Mouse (Mus musculus) granulocyte monocyte progenitor cell, adult 5-6 weeks (primary cell): ENCODE results near the gene Cntln. TPM values are rescaled to one million over a fixed set of nuclear protein-coding genes. Genes with fewer than 3 reads are reported as not detected.

ENCODE experiments used
- ATAC-seq: replicated peaks from 2 replicates; pipeline ENCODE4 v1.8.0; 2016; ENCODE audit warnings: mild to moderate bottlenecking, moderate TSS enrichment, inconsistent platforms; ENCODE audit not compliant: poor library complexity, severe bottlenecking
- total RNA-seq, 2 experiments: library from RNA; stranded (forward) in 1 of 2; stranded (reverse) in 1 of 2; fragments of 200-712, 200-1000 nt in 1 of 2; fragments of >200 nt in 1 of 2; fragmentation: Nextera tagmentation in 1 of 2; gene quantifications; 2 replicates each; pipeline ENCODE4 v1.2.3; 2014 to 2017

Cntln gene
- total RNA-seq (2014; fragmentation: Nextera tagmentation) (17.0 and 18.3 TPM in 2 replicates), total RNA-seq (2017) (35.3 and 38.8 TPM in 2 replicates)

GRCm38 (mm10) chr4:84884111-84884538 is at the start of gene Cntln:
Cntln (plus strand) TSS chr4:84884309.
- peak; percentile 87 for ATAC-seq

DNA sequence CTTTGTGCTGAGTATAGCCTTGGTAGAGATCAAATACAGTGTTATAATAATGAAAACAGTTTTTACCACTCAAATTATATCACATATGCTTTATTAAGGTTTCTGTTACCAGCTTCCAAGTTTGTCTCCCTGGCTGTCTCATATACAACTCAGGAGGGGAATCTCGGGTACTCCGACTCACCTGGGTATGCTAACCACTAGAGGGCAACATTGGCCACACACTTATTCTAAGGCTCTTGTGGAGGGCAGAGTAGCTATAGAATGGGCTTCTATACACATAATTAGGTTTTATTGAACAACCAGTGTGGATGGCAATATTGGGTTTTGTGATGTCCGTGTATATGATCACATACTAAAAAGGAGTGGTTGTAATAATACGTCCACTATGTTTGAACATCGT is 47.1 kb upstream of the Cntln start:
- ATAC-seq = peak; percentile 59

GRCm38 (mm10) chr4:84838545-84838944 is 45.6 kb upstream of the Cntln start:
- no peak for ATAC-seq

DNA sequence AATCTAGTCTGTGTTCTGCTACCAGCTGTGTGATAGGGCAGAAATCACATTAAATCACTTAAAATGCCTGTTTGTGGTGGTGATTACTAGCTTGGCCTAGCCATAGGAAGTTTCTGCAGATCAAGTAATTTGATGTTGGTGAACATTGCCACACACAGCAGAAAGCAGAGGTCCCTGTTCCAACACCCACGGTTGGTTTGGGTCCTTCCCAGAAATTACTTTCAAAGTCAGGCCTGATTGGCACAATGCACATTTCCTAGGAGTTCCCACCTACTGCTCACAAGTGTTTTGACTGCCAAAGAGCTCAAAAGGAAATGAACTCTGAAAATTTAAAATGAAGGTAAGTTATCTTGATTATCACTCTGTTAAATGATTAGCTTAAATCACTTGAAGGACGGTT is 44.6 kb upstream of the Cntln start:
- ATAC-seq = no peak

GRCm38 (mm10) chr4:84857588-84857987 is 26.5 kb upstream of the Cntln start:
- no peak for ATAC-seq

- ATAC-seq = peak; percentile 82
Measured at GRCm38 (mm10) chr4:84876347-84876746, 7.8 kb upstream of the Cntln start.

DNA sequence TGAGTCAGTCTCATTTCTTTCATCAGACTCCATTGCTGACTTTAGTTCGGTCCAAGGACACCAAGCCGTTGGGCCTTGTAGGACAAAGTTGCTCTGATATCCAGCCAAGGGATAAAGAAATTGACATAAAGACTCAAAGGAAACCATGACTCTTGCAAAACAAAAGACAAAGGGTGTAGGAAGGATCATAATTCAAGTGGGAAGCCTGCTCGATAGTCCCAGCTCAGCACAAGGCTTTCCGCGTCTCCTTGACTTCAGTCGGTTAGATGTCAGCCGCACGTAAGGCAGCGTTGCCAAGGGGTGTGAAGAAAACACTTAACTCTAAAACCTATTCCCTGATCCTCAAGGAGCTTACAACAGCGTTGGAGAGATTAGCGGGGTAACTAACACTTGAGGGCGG is 463 bp upstream of the Cntln start:
- ATAC-seq = no peak

DNA sequence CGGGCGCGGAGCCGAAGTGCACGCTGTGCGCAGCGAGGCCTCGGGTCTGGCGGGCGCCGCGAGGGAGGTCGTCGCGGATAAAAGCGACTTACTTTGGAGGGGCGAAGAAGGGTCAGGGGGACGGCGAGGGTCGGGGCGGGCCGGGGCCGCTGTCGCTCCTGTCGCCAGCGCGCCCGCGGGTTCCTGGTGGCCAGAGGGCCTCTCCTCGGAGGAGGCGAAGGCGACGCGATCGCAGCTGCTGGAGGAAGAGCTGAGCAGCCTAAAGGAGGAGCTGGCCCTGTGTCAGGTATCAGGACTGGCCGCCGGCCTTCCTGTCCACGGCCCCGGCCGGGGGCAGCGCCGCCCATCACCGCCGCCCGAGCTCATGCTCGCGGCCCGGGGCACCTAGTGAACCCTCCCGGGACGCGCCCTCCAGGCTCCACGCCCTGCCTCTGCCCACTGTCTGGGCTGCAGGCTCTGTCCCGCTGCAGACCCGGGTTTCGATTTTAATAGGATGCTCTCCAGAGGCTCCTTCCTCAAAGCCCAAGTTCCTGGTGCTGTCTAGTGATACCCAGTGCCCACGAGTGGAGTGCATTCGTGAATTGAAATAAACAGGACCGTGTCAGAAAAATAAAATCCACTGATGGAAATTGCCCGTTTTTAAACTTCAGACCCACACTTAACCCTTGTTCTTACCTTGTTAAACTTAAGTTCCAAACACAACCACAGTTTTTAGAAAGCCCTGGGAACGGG is 596 bp downstream of the Cntln start:
- ATAC-seq = peak; percentile 75

- no peak for ATAC-seq
Measured at GRCm38 (mm10) chr4:84885271-84885540, 1.1 kb downstream of the Cntln start.

GRCm38 (mm10) chr4:84918393-84918792 is 34.3 kb downstream of the Cntln start:
- no peak for ATAC-seq

- no peak for ATAC-seq
Measured at GRCm38 (mm10) chr4:84934342-84934929, 50.3 kb downstream of the Cntln start.

- ATAC-seq = no peak
Measured at GRCm38 (mm10) chr4:84942059-84942458, 58.0 kb downstream of the Cntln start.

DNA sequence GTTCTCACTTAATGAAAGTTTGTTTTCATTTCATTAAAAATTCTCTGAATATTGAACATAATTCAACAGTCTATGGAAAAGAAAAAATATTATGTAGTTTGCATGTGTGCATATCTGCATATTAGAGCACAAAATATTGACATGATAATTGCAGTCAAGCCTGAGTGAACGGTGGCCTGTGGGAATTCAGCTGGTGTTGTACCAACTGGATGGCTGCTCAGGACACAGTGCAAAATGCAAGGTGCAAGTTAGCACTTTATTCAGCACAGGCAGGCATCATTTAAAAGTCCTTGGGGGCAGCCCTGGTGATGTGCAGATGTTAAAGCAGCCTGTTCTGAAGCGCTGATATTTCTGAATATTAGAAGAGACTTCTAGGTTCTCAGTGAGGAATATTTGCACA is 58.5 kb downstream of the Cntln start:
- no peak for ATAC-seq

GRCm38 (mm10) chr4:84944100-84944499 is 60.0 kb downstream of the Cntln start:
- ATAC-seq = no peak

DNA sequence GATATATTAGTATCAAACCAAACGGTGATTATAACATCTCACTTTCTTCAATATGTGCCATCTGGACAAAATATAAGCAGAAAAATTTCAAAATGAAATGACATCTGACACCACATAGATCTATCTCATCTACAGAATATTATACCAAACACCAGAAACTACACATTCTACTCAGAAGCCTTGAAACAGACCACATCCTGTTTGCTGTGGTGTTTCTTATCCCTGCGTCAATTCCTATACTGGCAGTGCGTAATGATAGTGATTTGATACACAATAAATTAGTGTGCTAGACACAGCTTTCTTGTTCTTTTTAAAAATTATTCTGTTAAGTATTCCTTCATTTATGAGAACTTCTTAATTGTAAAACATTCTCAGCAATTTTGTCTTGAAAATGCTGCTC is 62.3 kb downstream of the Cntln start:
- ATAC-seq = no peak

DNA sequence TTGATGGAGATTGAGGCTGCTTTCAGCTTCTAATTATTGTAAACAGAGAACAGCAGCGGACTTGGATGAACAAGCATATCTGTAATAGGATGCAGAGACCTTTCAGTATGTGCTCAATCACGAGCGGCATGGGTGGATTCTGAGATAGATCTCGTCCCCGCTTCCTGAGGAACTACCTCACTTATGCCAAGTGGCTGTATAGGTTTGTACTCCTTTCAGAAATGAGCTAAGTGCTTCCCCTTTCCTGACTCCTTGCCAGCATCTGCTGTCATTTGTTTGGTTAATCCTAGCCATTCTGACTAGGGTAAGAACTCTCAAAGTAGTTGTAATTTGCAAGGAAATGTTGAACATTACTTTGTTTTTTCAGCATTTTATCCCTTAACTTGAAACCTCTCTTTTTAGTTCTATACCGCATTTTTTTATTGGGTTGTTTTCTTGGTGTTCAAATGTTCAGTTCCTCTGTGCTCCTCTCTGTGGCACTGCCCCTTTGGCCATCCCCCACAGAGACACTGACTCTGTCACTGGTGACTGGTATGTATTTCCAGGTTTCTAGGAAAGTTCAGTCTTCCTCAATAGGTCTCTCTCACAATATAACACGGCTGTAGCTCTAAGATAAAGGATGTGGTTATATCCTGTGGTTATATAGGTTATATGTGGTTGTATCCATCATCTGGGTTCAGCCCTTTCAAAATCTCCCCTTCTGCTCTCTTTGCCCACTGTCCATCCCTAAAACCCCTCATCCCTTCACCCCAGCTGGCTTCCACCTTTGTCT is 93.0 kb downstream of the Cntln start:
- ATAC-seq = peak; percentile 81

GRCm38 (mm10) chr4:84995520-84996348 is 111.6 kb downstream of the Cntln start:
- no peak for ATAC-seq

DNA sequence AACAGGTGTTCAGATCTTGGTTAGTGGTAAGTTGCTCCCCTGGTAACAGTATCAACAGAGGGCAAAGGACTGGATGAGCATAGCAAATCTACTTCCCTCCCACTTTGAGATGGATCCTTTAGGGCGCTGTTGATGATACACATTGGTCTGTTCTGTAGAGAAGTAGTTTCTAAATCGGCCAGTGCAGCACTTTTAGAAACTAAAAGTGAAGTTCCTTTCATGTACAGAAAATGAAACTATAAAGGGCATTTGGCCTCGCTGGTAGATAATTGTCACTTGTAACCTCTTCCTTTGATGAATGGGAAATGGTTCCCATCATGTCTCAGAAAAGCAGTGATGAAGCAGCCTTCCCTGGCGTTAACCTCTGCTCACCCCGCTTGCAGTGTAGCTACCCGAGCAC is 121.5 kb downstream of the Cntln start:
- 0 out of 2 replicates have a peak, but pooled peaks have one; percentile 7 for ATAC-seq

DNA sequence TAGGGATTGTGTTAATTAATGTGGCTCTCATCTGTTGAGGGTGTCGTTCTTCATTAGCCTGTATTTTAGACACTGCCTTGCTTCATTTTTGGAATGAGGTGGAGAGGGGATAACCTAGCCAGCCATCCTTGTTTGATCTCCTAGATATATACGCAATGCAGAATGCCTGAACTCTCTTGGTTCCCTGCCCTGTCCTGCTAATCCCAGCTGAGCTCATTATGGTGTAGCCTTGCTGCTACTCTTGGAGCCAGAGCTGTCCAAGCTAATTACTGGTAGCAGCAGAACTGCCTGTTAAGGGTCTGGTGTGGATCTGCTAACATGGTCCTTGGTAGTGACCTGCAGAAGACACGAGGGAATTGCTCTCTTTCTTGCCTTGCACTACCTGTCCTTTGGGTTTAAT is 122.7 kb downstream of the Cntln start:
- no peak for ATAC-seq

DNA sequence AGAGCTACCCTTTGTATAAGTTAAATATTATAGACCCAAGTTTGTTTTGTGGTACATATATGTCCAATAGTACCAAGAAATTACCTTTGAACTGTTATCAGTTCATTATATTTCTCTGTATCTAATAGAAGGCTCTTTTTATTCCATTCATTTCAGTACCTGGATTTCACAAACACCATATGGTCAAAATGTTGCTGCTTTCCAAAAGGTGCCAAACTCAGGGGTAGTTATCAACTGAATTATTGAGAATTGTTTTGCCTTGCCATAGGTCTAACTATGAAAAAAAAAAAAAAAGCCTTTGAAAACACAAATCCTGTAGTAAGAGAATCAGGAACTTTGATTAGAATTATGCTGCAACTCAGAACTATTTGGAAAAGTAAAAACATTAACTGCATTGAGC is 126.7 kb downstream of the Cntln start:
- ATAC-seq = no peak

DNA sequence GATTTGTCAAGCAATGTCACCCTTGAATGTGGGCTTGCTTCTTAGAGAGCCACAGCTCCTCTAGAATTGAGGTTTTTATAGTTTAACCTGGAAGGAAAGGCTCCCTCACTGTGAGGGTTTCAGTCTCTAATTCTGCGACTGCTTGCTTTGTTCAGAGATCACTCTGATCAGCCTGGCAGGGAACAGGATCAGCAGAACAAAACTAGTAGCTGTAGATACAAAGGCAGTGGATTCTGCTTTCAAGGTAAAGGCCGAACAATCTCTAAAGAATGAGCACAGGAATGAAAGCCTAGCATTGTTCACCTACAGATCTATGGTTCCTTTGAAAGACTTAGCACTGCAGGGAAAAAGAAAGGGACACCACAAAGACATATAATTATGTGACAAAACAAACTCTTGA is 161.6 kb downstream of the Cntln start:
- no peak for ATAC-seq
